Mouse (Mus musculus) spleen, postnatal 14 days (tissue): Measurements from ENCODE around the gene 2010109A12Rik.

Experiments
- DNase-seq, 2 experiments: peaks; one replicate each; pipeline ENCODE4 v3.0.0; 2021 to 2022; ENCODE audit warnings: low spot score in 2 of 2

Gene 2010109A12Rik

GRCm38 (mm10) chr5:93206109-93207005, at the start of gene 2010109A12Rik, which contains the start of gene Ccni:
Gene 2010109A12Rik, plus strand, starts transcription at chr5:93206518.
Gene Ccni, minus strand, starts transcription at chr5:93206495.
- peak; percentile 91 to 94 for DNase-seq

GRCm38 (mm10) chr5:93163541-93163940, 42.8 kb upstream of the 2010109A12Rik start:
- peak in 1 of 2 experiments; percentile 13 for DNase-seq

GRCm38 (mm10) chr5:93167919-93168516, 38.3 kb upstream of the 2010109A12Rik start:
- DNase-seq: no peak

GRCm38 (mm10) chr5:93168654-93169053, 37.7 kb upstream of the 2010109A12Rik start:
- no peak for DNase-seq

GRCm38 (mm10) chr5:93171420-93171819, 34.9 kb upstream of the 2010109A12Rik start:
- DNase-seq: no peak

- DNase-seq: no peak
These were observed 33.8 kb upstream of the 2010109A12Rik start for GRCm38 (mm10) chr5:93172536-93172935.

- no peak for DNase-seq
These were observed 31.6 kb upstream of the 2010109A12Rik start for GRCm38 (mm10) chr5:93174675-93175074.

GRCm38 (mm10) chr5:93178616-93179015, 27.7 kb upstream of the 2010109A12Rik start:
- DNase-seq: no peak

- DNase-seq: no peak
These were observed 26.1 kb upstream of the 2010109A12Rik start for GRCm38 (mm10) chr5:93180252-93180651.

GRCm38 (mm10) chr5:93183311-93183710, 23.0 kb upstream of the 2010109A12Rik start:
- DNase-seq: no peak

GRCm38 (mm10) chr5:93184548-93184947, 21.8 kb upstream of the 2010109A12Rik start:
- no peak for DNase-seq

GRCm38 (mm10) chr5:93189607-93190006, 16.7 kb upstream of the 2010109A12Rik start:
- no peak for DNase-seq

- no peak for DNase-seq
These were observed 15.9 kb upstream of the 2010109A12Rik start for GRCm38 (mm10) chr5:93190428-93190827.

- DNase-seq: no peak
These were observed 8.1 kb upstream of the 2010109A12Rik start for GRCm38 (mm10) chr5:93198232-93198631.

- no peak for DNase-seq
These were observed 5.1 kb upstream of the 2010109A12Rik start for GRCm38 (mm10) chr5:93201181-93201580.

- DNase-seq: peak; percentile 44 to 59
These were observed 778 bp upstream of the 2010109A12Rik start for GRCm38 (mm10) chr5:93205371-93206108.

- DNase-seq: peak; percentile 13 to 21
These were observed 659 bp downstream of the 2010109A12Rik start for GRCm38 (mm10) chr5:93207006-93207348.

GRCm38 (mm10) chr5:93207555-93207954, 1.2 kb downstream of the 2010109A12Rik start:
- DNase-seq: no peak

GRCm38 (mm10) chr5:93218375-93218774, 12.1 kb downstream of the 2010109A12Rik start:
- DNase-seq: no peak

- no peak for DNase-seq
These were observed 15.3 kb downstream of the 2010109A12Rik start for GRCm38 (mm10) chr5:93221661-93222060.

GRCm38 (mm10) chr5:93224549-93224948, 18.2 kb downstream of the 2010109A12Rik start:
- no peak for DNase-seq

GRCm38 (mm10) chr5:93227157-93227556, 20.8 kb downstream of the 2010109A12Rik start:
- DNase-seq: no peak
